Mouse (Mus musculus): Measurements from ENCODE around the gene Tnfrsf1a.

Gene Tnfrsf1a

GRCm38 (mm10) chr6:125323547-125323946 lies 25.6 kb upstream of the Tnfrsf1a start:
- no peak for DNase-seq

GRCm38 (mm10) chr6:125325337-125325736 lies 23.8 kb upstream of the Tnfrsf1a start:
- DNase-seq: no peak

GRCm38 (mm10) chr6:125328243-125328642 lies 20.9 kb upstream of the Tnfrsf1a start:
- DNase-seq: no peak

GRCm38 (mm10) chr6:125330626-125331326 lies 18.4 kb upstream of the Tnfrsf1a start:
- peak; percentile 73 to 80 for DNase-seq

GRCm38 (mm10) chr6:125333112-125333899 lies 15.9 kb upstream of the Tnfrsf1a start:
- no peak for DNase-seq

- no peak for DNase-seq
Observed at GRCm38 (mm10) chr6:125334356-125334755, 14.8 kb upstream of the Tnfrsf1a start.

- no peak for DNase-seq
Observed at GRCm38 (mm10) chr6:125338791-125339660, 10.1 kb upstream of the Tnfrsf1a start.

- DNase-seq: no peak
Observed at GRCm38 (mm10) chr6:125340244-125340643, 8.9 kb upstream of the Tnfrsf1a start.

GRCm38 (mm10) chr6:125342198-125342597 lies 7.0 kb upstream of the Tnfrsf1a start:
- no peak for DNase-seq

GRCm38 (mm10) chr6:125344084-125344483 lies 5.1 kb upstream of the Tnfrsf1a start:
- DNase-seq: peak in 1 of 2 experiments; percentile 27

GRCm38 (mm10) chr6:125344866-125345265 lies 4.3 kb upstream of the Tnfrsf1a start:
- DNase-seq: no peak

GRCm38 (mm10) chr6:125345625-125346024 lies 3.5 kb upstream of the Tnfrsf1a start:
- DNase-seq: no peak

GRCm38 (mm10) chr6:125346029-125346428 lies 3.1 kb upstream of the Tnfrsf1a start:
- no peak for DNase-seq

- DNase-seq: peak; percentile 57
Observed at GRCm38 (mm10) chr6:125349575-125350230, 541 bp downstream of the Tnfrsf1a start.

- peak in 1 of 2 experiments; percentile 63 for DNase-seq
Observed at GRCm38 (mm10) chr6:125350231-125350994, 1.3 kb downstream of the Tnfrsf1a start.

GRCm38 (mm10) chr6:125350995-125351324 lies 1.8 kb downstream of the Tnfrsf1a start:
- DNase-seq: no peak

- peak in 1 of 2 experiments; percentile 28 for DNase-seq
Observed at GRCm38 (mm10) chr6:125351368-125352045, 2.3 kb downstream of the Tnfrsf1a start.

- no peak for DNase-seq
Observed at GRCm38 (mm10) chr6:125352046-125352384, 2.9 kb downstream of the Tnfrsf1a start.

- no peak for DNase-seq
Observed at GRCm38 (mm10) chr6:125352811-125353210, 3.6 kb downstream of the Tnfrsf1a start.

- no peak for DNase-seq
Observed at GRCm38 (mm10) chr6:125353221-125353620, 4.1 kb downstream of the Tnfrsf1a start.

GRCm38 (mm10) chr6:125353655-125354054 lies 4.5 kb downstream of the Tnfrsf1a start:
- no peak for DNase-seq

Data from cerebellum, postnatal 10 days (tissue).